Mouse (Mus musculus): ENCODE results near the gene Scamp5.
"Not testable (repeated sequence)": the region's sequence is repeated elsewhere in the genome, so short reads cannot be mapped to it uniquely, and the experiment has no call there.

Gene Scamp5

GRCm38 (mm10) chr9:57452624-57453462 lies 15.0 kb downstream of the Scamp5 start:
- peak; percentile 56 for DNase-seq (ENCODE audit: low read depth, low spot score)

- DNase-seq (ENCODE audit: low read depth, low spot score): peak; percentile 53
Measured at GRCm38 (mm10) chr9:57449715-57450114, 18.1 kb downstream of the Scamp5 start.

GRCm38 (mm10) chr9:57440620-57441019 lies 27.2 kb downstream of the Scamp5 start:
- no peak for DNase-seq (ENCODE audit: low read depth, low spot score)

GRCm38 (mm10) chr9:57439522-57440295 lies 28.2 kb downstream of the Scamp5 start, which contains the start of gene Ppcdc:
Gene Ppcdc, minus strand, starts transcription at chr9:57440124.
- peak; percentile 98 for DNase-seq (ENCODE audit: low read depth, low spot score)

GRCm38 (mm10) chr9:57439083-57439482 lies 28.8 kb downstream of the Scamp5 start:
- DNase-seq (ENCODE audit: low read depth, low spot score): no peak

GRCm38 (mm10) chr9:57437896-57438614 lies 29.8 kb downstream of the Scamp5 start:
- DNase-seq (ENCODE audit: low read depth, low spot score): no peak

- peak; percentile 49 for DNase-seq (ENCODE audit: low read depth, low spot score)
Measured at GRCm38 (mm10) chr9:57436166-57436565, 31.7 kb downstream of the Scamp5 start.

- DNase-seq (ENCODE audit: low read depth, low spot score): no peak
Measured at GRCm38 (mm10) chr9:57434405-57435165, 33.3 kb downstream of the Scamp5 start.

- peak; percentile 75 for DNase-seq (ENCODE audit: low read depth, low spot score)
Measured at GRCm38 (mm10) chr9:57433097-57434032, 34.5 kb downstream of the Scamp5 start.

- no peak for DNase-seq (ENCODE audit: low read depth, low spot score)
Measured at GRCm38 (mm10) chr9:57432480-57432879, 35.4 kb downstream of the Scamp5 start.

GRCm38 (mm10) chr9:57431202-57431601 lies 36.7 kb downstream of the Scamp5 start:
- peak; percentile 38 for DNase-seq (ENCODE audit: low read depth, low spot score)

GRCm38 (mm10) chr9:57428391-57428790 lies 39.5 kb downstream of the Scamp5 start:
- DNase-seq (ENCODE audit: low read depth, low spot score): no peak

GRCm38 (mm10) chr9:57427937-57428336 lies 39.9 kb downstream of the Scamp5 start:
- peak; percentile 62 for DNase-seq (ENCODE audit: low read depth, low spot score)

GRCm38 (mm10) chr9:57427123-57427522 lies 40.7 kb downstream of the Scamp5 start:
- DNase-seq (ENCODE audit: low read depth, low spot score): not testable (repeated sequence)

- DNase-seq (ENCODE audit: low read depth, low spot score): no peak
Measured at GRCm38 (mm10) chr9:57425116-57425515, 42.7 kb downstream of the Scamp5 start.

GRCm38 (mm10) chr9:57424066-57424465 lies 43.8 kb downstream of the Scamp5 start:
- DNase-seq (ENCODE audit: low read depth, low spot score): no peak

- DNase-seq (ENCODE audit: low read depth, low spot score): no peak
Measured at GRCm38 (mm10) chr9:57421688-57422111, 46.2 kb downstream of the Scamp5 start.

- no peak for DNase-seq (ENCODE audit: low read depth, low spot score)
Measured at GRCm38 (mm10) chr9:57421121-57421571, 46.7 kb downstream of the Scamp5 start.

- DNase-seq (ENCODE audit: low read depth, low spot score): no peak
Measured at GRCm38 (mm10) chr9:57420321-57421120, 47.3 kb downstream of the Scamp5 start.
